Mouse (Mus musculus): ENCODE results near the gene Sobp. TPM values are rescaled to one million over a fixed set of nuclear protein-coding genes. Genes with fewer than 3 reads are reported as not detected.

Gene Sobp
- polyA plus RNA-seq, 1 experiment from 2014 or later: 2.4 TPM

DNA sequence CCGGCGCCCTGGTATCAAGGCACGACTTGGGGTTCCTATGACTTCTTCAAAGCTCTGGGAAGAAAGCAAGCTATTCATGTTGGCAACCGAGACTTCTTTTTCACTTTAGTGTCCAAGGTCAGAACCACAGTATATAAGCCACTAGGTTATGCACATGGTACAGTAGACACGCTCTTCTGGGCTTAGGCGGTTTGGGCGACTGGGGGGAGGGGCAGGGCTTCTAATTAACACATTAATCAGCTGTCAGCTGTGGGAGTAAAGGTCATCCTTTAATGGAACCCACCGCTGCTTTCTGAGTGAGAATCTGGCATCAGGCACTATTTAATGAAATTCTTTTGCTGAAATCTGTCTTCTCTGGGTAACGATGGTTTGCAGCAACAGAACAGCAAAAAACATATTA, 147.3 kb downstream of the Sobp start:
- WGBS (ENCODE audit: insufficient replicate concordance): 65% methylated on average over 9 of the region's 9 CpGs
- no peak for ATAC-seq (replicated peaks; ENCODE audit: insufficient number of reproducible peaks, low FRiP score, low TSS enrichment)
- peaks cover 5% of the 10 kb centered on the region for H3K4me1 ChIP-seq (ENCODE audit: control insufficient read depth, insufficient read depth, low read length)
- peaks cover 14% of the 10 kb centered on the region for H3K27me3 ChIP-seq (ENCODE audit: control insufficient read depth, insufficient read depth, low read length)
- no peaks in the 10 kb centered on the region for H3K9me3 ChIP-seq (replicated peaks; ENCODE audit: control insufficient read depth, low read length)
- H3K4me2 ChIP-seq: no peak overlapping the region
- H3K4me3 ChIP-seq (ENCODE audit: low read depth, low read length): no peak overlapping the region
- H3K27ac ChIP-seq (ENCODE audit: low read depth, low read length): no peak overlapping the region
- no peaks in the 10 kb centered on the region for H3K36me3 ChIP-seq (ENCODE audit: control insufficient read depth, insufficient read depth, low read length)
- no peak overlapping the region for H3K9ac ChIP-seq (ENCODE audit: low read depth, low read length)

DNA sequence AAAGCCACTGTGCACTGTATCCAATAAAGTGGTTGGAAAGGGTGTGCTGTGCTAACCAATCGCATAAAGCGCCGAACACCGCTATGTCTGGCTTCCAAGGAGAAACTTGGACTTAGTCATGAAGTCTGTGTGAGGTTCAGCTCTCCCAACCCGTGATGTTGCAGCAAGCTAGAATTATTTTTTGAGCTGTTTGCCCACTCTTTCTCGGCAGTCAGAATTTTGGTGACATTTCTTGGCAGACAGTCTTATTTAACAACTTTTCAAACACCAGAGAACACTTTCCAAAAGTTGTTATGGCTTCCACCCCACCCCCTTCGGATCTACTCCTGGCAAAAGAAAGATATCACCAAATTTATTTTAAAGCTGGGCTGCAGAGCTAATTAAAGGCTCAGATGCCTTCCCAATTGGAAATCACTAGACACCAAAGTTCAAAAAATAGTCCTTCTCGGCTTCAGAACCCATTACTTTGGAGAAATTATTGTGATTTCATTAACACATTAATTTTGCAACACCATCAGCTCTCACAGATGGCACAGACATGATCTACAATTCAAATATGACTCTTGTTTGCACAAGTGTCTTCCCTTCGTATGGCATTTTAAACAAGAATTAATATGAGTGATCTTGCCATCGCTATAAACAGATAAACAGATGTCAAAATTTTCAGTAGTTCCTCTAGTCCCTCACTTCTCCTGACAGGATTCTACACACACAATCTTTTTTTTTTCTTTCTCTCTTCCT, 150.7 kb downstream of the Sobp start:
- no peak overlapping the region for H3K9ac ChIP-seq (ENCODE audit: low read depth, low read length)
- H3K4me1 ChIP-seq (ENCODE audit: control insufficient read depth, insufficient read depth, low read length): peaks cover 10% of the 10 kb centered on the region
- 80% methylated on average over 10 of the region's 10 CpGs for WGBS (ENCODE audit: insufficient replicate concordance)
- no peak for ATAC-seq (replicated peaks; ENCODE audit: insufficient number of reproducible peaks, low FRiP score, low TSS enrichment)
- H3K9me3 ChIP-seq (replicated peaks; ENCODE audit: control insufficient read depth, low read length): no peaks in the 10 kb centered on the region
- no peak overlapping the region for H3K4me2 ChIP-seq
- H3K27me3 ChIP-seq (ENCODE audit: control insufficient read depth, insufficient read depth, low read length): peaks cover 44% of the 10 kb centered on the region
- H3K27ac ChIP-seq (ENCODE audit: low read depth, low read length): no peak overlapping the region
- no peak overlapping the region for H3K4me3 ChIP-seq (ENCODE audit: low read depth, low read length)
- H3K36me3 ChIP-seq (ENCODE audit: control insufficient read depth, insufficient read depth, low read length): no peaks in the 10 kb centered on the region

DNA sequence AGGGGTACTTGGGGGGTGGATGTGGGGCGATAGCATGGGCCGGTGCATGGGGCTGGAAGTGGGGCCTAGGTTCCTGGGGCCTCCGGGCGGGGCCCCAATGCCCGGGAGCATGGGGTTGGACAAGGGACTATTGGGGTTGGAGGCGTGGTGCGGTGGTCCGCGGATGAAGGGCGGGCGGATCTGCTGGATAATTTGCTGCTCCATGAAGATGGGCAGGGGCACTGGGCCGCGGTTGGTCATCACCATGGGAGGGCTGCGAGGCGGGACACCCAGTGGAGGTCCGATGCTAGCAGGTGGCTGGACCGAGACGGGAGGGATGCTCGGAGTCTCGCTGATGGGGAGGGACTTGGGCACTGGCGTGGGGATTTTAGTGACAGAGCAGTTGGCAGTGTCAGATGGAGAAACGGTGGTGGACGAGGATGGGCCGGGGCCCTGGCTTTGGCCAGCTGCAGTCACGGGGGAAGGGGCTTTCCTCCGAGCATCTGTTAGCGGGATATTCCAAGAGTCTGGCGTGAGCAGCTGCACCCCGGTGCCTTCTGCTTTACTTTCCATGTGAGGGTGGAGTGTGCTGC, 152.1 kb downstream of the Sobp start:
- WGBS (ENCODE audit: insufficient replicate concordance): 6% methylated on average over 29 of the region's 29 CpGs
- peak overlapping the region; percentile 46; the same call in 1 of the 2 replicates for H3K9ac ChIP-seq (ENCODE audit: low read depth, low read length)
- H3K27ac ChIP-seq (ENCODE audit: low read depth, low read length): no peak overlapping the region
- H3K4me1 ChIP-seq (ENCODE audit: control insufficient read depth, insufficient read depth, low read length): peaks cover 10% of the 10 kb centered on the region
- H3K27me3 ChIP-seq (ENCODE audit: control insufficient read depth, insufficient read depth, low read length): peaks cover 48% of the 10 kb centered on the region
- H3K36me3 ChIP-seq (ENCODE audit: control insufficient read depth, insufficient read depth, low read length): no peaks in the 10 kb centered on the region
- H3K4me2 ChIP-seq: peak overlapping the region; percentile 89
- no peak for ATAC-seq (replicated peaks; ENCODE audit: insufficient number of reproducible peaks, low FRiP score, low TSS enrichment)
- peak overlapping the region; percentile 52 for H3K4me3 ChIP-seq (ENCODE audit: low read depth, low read length)
- H3K9me3 ChIP-seq (replicated peaks; ENCODE audit: control insufficient read depth, low read length): no peaks in the 10 kb centered on the region

GRCm38 (mm10) chr10:43021512-43022116, 152.7 kb downstream of the Sobp start:
- Histone ChIP-seq H3K4me1 (ENCODE audit: control insufficient read depth, insufficient read depth, low read length) (peaks cover 10% of the 10 kb centered on the region), H3K27ac (ENCODE audit: low read depth, low read length) (no peak overlapping the region), H3K4me3 (ENCODE audit: low read depth, low read length) (peak overlapping the region; percentile 52), H3K9ac (ENCODE audit: low read depth, low read length) (peak overlapping the region; percentile 46), H3K27me3 (ENCODE audit: control insufficient read depth, insufficient read depth, low read length) (peaks cover 48% of the 10 kb centered on the region), H3K4me2 (peak overlapping the region; percentile 89), H3K36me3 (ENCODE audit: control insufficient read depth, insufficient read depth, low read length) (no peaks in the 10 kb centered on the region), H3K9me3 (replicated peaks; ENCODE audit: control insufficient read depth, low read length) (no peaks in the 10 kb centered on the region)
- WGBS (ENCODE audit: insufficient replicate concordance): 1% methylated on average over 66 of the region's 69 CpGs
- no peak for ATAC-seq (replicated peaks; ENCODE audit: insufficient number of reproducible peaks, low FRiP score, low TSS enrichment)

DNA sequence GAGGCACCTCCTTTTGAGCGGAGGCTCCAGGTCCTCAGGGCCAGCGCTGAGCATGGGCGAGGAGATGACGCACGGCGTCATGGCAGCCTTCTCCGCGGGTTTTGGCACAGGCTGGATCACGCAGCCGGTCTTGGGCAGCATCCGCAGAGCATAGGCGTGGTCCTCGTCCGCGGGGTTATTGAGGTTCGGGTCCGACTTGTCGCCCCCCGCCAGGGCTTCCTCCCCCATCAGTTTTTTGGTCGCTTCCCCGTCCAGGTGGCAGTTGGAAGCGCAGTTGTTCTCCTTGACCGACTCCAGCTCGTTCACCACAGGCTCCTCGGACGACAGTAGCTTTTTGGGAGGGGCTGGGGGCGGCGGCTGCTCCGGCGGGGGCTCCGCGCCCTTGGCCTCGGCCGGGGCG, 153.3 kb downstream of the Sobp start:
- 2% methylated on average over 35 of the region's 35 CpGs for WGBS (ENCODE audit: insufficient replicate concordance)
- peaks cover 48% of the 10 kb centered on the region for H3K27me3 ChIP-seq (ENCODE audit: control insufficient read depth, insufficient read depth, low read length)

GRCm38 (mm10) chr10:43014782-43015181, 159.5 kb downstream of the Sobp start:
- no peak for ATAC-seq (replicated peaks; ENCODE audit: insufficient number of reproducible peaks, low FRiP score, low TSS enrichment)
- Histone ChIP-seq H3K9ac (ENCODE audit: low read depth, low read length) (no peak overlapping the region), H3K9me3 (replicated peaks; ENCODE audit: control insufficient read depth, low read length) (no peaks in the 10 kb centered on the region; the same call in 1 of the 2 replicates), H3K27me3 (ENCODE audit: control insufficient read depth, insufficient read depth, low read length) (peaks cover 14% of the 10 kb centered on the region), H3K27ac (ENCODE audit: low read depth, low read length) (no peak overlapping the region), H3K4me3 (ENCODE audit: low read depth, low read length) (no peak overlapping the region), H3K36me3 (ENCODE audit: control insufficient read depth, insufficient read depth, low read length) (no peaks in the 10 kb centered on the region), H3K4me1 (ENCODE audit: control insufficient read depth, insufficient read depth, low read length) (no peaks in the 10 kb centered on the region), H3K4me2 (no peak overlapping the region)
- 75% methylated on average over 5 of the region's 5 CpGs for WGBS (ENCODE audit: insufficient replicate concordance)

More for the DNA sequence above, 153.3 kb downstream of the Sobp start:
- ATAC-seq (replicated peaks; ENCODE audit: insufficient number of reproducible peaks, low FRiP score, low TSS enrichment): no peak
- peak overlapping the region; percentile 46 for H3K9ac ChIP-seq (ENCODE audit: low read depth, low read length)
- no peaks in the 10 kb centered on the region for H3K36me3 ChIP-seq (ENCODE audit: control insufficient read depth, insufficient read depth, low read length)
- H3K4me2 ChIP-seq: peak overlapping the region; percentile 89
- H3K27ac ChIP-seq (ENCODE audit: low read depth, low read length): no peak overlapping the region
- H3K9me3 ChIP-seq (replicated peaks; ENCODE audit: control insufficient read depth, low read length): no peaks in the 10 kb centered on the region
- peaks cover 10% of the 10 kb centered on the region for H3K4me1 ChIP-seq (ENCODE audit: control insufficient read depth, insufficient read depth, low read length)
- peak overlapping the region; percentile 52 for H3K4me3 ChIP-seq (ENCODE audit: low read depth, low read length)

GRCm38 (mm10) chr10:43014358-43014757, 160.0 kb downstream of the Sobp start:
- H3K9me3 ChIP-seq (replicated peaks; ENCODE audit: control insufficient read depth, low read length): no peaks in the 10 kb centered on the region; the same call in 1 of the 2 replicates
- H3K4me1 ChIP-seq (ENCODE audit: control insufficient read depth, insufficient read depth, low read length): no peaks in the 10 kb centered on the region
- no peak overlapping the region for H3K4me3 ChIP-seq (ENCODE audit: low read depth, low read length)
- H3K27me3 ChIP-seq (ENCODE audit: control insufficient read depth, insufficient read depth, low read length): peaks cover 10% of the 10 kb centered on the region; the same call in 1 of the 2 replicates
- H3K4me2 ChIP-seq: no peak overlapping the region
- no peak for ATAC-seq (replicated peaks; ENCODE audit: insufficient number of reproducible peaks, low FRiP score, low TSS enrichment)
- 81% methylated on average over 4 of the region's 4 CpGs for WGBS (ENCODE audit: insufficient replicate concordance)
- H3K9ac ChIP-seq (ENCODE audit: low read depth, low read length): no peak overlapping the region
- H3K36me3 ChIP-seq (ENCODE audit: control insufficient read depth, insufficient read depth, low read length): no peaks in the 10 kb centered on the region
- no peak overlapping the region for H3K27ac ChIP-seq (ENCODE audit: low read depth, low read length)

DNA sequence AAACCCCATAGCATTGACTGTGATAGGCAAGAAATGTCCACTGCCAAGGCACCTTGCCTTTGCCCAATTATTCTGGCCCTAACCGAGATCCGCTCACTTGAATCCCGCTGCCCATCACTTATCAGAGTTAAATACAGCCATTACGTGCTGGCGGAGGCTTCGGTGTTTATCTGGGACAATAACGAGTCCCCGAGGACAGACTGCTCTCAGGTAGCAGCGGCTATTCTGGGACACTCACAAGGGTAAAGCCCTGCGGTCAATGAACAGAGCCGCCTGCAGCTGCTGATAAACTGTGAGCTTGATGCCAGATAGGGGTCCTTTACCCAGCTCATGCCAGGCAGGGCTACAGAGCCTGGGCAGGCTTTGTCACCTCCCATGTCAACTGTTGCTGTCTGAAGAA, 166.2 kb downstream of the Sobp start:
- Histone ChIP-seq H3K36me3 (ENCODE audit: control insufficient read depth, insufficient read depth, low read length) (no peaks in the 10 kb centered on the region), H3K4me3 (ENCODE audit: low read depth, low read length) (no peak overlapping the region), H3K27ac (ENCODE audit: low read depth, low read length) (no peak overlapping the region; the same call in 1 of the 2 replicates), H3K4me2 (peak overlapping the region; percentile 41), H3K9ac (ENCODE audit: low read depth, low read length) (no peak overlapping the region), H3K4me1 (ENCODE audit: control insufficient read depth, insufficient read depth, low read length) (peaks cover 3% of the 10 kb centered on the region; the same call in 1 of the 2 replicates), H3K9me3 (replicated peaks; ENCODE audit: control insufficient read depth, low read length) (no peaks in the 10 kb centered on the region), H3K27me3 (ENCODE audit: control insufficient read depth, insufficient read depth, low read length) (no peaks in the 10 kb centered on the region)
- ATAC-seq (replicated peaks; ENCODE audit: insufficient number of reproducible peaks, low FRiP score, low TSS enrichment): no peak
- WGBS (ENCODE audit: insufficient replicate concordance): 35% methylated on average over 11 of the region's 11 CpGs

All from heart, embryonic 11.5 days (tissue).